ENCODE assay signal across 7 mouse cellular contexts in the genomic region with DNA sequence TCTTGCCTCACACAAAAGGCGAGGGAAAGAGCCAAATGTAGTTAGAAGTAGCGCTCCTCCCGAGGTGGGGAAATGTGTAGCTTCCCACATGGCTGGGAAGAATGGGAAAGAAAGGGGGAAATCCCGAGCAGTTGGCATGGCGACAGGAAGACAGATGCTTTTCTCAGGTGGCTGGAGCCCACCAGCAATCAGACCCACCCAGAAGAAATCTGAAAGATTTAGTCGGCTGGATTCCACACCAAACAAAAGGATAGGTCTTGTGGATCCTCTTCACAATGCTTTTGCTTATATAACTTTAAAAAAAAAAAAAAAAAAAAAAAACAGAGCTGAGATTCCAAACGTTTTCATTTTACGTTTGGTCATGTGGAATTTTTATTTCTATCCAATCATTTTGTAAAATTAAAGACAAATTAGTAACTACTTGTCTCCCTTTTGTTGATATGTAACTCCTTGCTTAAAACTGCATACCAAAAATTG. TPM values are rescaled to one million over a fixed set of nuclear protein-coding genes. Genes with fewer than 3 reads are reported as not detected.
DNase-seq lines count a peak whose midpoint lies in the region; ATAC-seq and TF ChIP-seq lines count a peak whose summit lies in the region.

No protein-coding gene starts in this region.

- H3K36me3 ChIP-seq in embryonic facial prominence, embryonic 13.5 days = no peaks in the 10 kb centered on the region
- no peaks in the 10 kb centered on the region for H3K36me3 ChIP-seq in hindbrain, embryonic 13.5 days
- no peaks in the 10 kb centered on the region for H3K36me3 ChIP-seq in midbrain, embryonic 16.5 days (ENCODE audit: control insufficient read depth, insufficient read depth, low read length)

- no peaks in the 10 kb centered on the region for H3K9me3 ChIP-seq in embryonic facial prominence, embryonic 13.5 days
- no peaks in the 10 kb centered on the region for H3K9me3 ChIP-seq in hindbrain, embryonic 13.5 days
- H3K9me3 ChIP-seq in midbrain, embryonic 16.5 days (replicated peaks; ENCODE audit: control insufficient read depth, low read length, poor library complexity, severe bottlenecking) = no peaks in the 10 kb centered on the region

- H3K4me2 ChIP-seq in embryonic facial prominence, embryonic 13.5 days = peak overlapping the region; percentile 57
- H3K4me2 ChIP-seq in hindbrain, embryonic 13.5 days = peak overlapping the region; percentile 55
- H3K4me2 ChIP-seq in midbrain, embryonic 16.5 days (ENCODE audit: low read length) = peak overlapping the region; percentile 55

- DNase-seq in layer of hippocampus, adult 2 months (ENCODE audit: low spot score in 2 of 2) = peak in 1 of 2 experiments; percentile 37
- DNase-seq in layer of hippocampus, adult 8-10 months (ENCODE audit: low spot score in 2 of 2) = no peak
- no peak for DNase-seq in lung, postnatal 36 days

- no peaks in the 10 kb centered on the region for H3K27me3 ChIP-seq in embryonic facial prominence, embryonic 13.5 days
- H3K27me3 ChIP-seq in hindbrain, embryonic 13.5 days = no peaks in the 10 kb centered on the region
- H3K27me3 ChIP-seq in midbrain, embryonic 16.5 days (ENCODE audit: control insufficient read depth, insufficient read depth, low read depth, low read length) = no peaks in the 10 kb centered on the region

- peak overlapping the region; percentile 54 for H3K4me3 ChIP-seq in layer of hippocampus, adult 2 months
- peak overlapping the region; percentile 32 for H3K4me3 ChIP-seq in embryonic facial prominence, embryonic 13.5 days
- H3K4me3 ChIP-seq in hindbrain, embryonic 13.5 days = peak overlapping the region; percentile 31
- peak overlapping the region; percentile 26 for H3K4me3 ChIP-seq in midbrain, embryonic 16.5 days (ENCODE audit: low read depth, low read length)

- peaks cover 43% of the 10 kb centered on the region for H3K4me1 ChIP-seq in embryonic facial prominence, embryonic 13.5 days
- peaks cover 48% of the 10 kb centered on the region for H3K4me1 ChIP-seq in hindbrain, embryonic 13.5 days (replicated peaks)
- peaks cover 35% of the 10 kb centered on the region for H3K4me1 ChIP-seq in midbrain, embryonic 16.5 days (ENCODE audit: control insufficient read depth, insufficient read depth, low read length)

- H3K27ac ChIP-seq in layer of hippocampus, adult 2 months = peak overlapping the region; percentile 91
- peak overlapping the region; percentile 93 for H3K27ac ChIP-seq in embryonic facial prominence, embryonic 13.5 days
- peak overlapping the region; percentile 100 for H3K27ac ChIP-seq in hindbrain, embryonic 13.5 days
- H3K27ac ChIP-seq in midbrain, embryonic 16.5 days (ENCODE audit: low read length) = peak overlapping the region; percentile 99

- H3K9ac ChIP-seq in embryonic facial prominence, embryonic 13.5 days = peak overlapping the region; percentile 65
- H3K9ac ChIP-seq in hindbrain, embryonic 13.5 days = peak overlapping the region; percentile 70
- peak overlapping the region; percentile 65; the same call in 1 of the 2 replicates for H3K9ac ChIP-seq in midbrain, embryonic 16.5 days (ENCODE audit: low read depth, low read length)

- ATAC-seq in embryonic facial prominence, embryonic 13.5 days (ENCODE audit: insufficient number of reproducible peaks, insufficient read depth, low FRiP score, low TSS enrichment, low read depth) = no peak
- ATAC-seq in hindbrain, embryonic 13.5 days (ENCODE audit: low FRiP score) = peak; percentile 76
- peak; percentile 79 for ATAC-seq in midbrain, embryonic 16.5 days
- ATAC-seq in cerebellum, adult (ENCODE audit: insufficient number of reproducible peaks, low FRiP score, low TSS enrichment) = no peak

- 5% methylated on average over 8 of the region's 8 CpGs for WGBS in embryonic facial prominence, embryonic 13.5 days
- WGBS in hindbrain, embryonic 13.5 days = 2% methylated on average over 8 of the region's 8 CpGs
- WGBS in midbrain, embryonic 16.5 days = under 1% methylated on average over 8 of the region's 8 CpGs

- TF ChIP-seq CTCF in layer of hippocampus, adult 2 months (conservative IDR thresholded peaks at IDR 0.05) = no peak

RNA-seq across cellular contexts. Expression of gene Gng2, which starts 10.0 kb away (rescaled TPM):
- total RNA-seq in layer of hippocampus, adult 2 months (2021) = 100 to 1,000 TPM; 285 to 305 TPM
- 100 to 1,000 TPM; 262 to 293 (median 273) TPM for total RNA-seq in layer of hippocampus, adult 8-10 months (2022)
- polyA plus RNA-seq in embryonic facial prominence, embryonic 13.5 days (2015; fragmentation: Nextera tagmentation; extraction: Ambion mirVana) = 63.0 and 71.4 TPM in 2 replicates
- 374 and 390 TPM in 2 replicates for polyA plus RNA-seq in hindbrain, embryonic 13.5 days (2015; fragmentation: Nextera tagmentation; extraction: Ambion mirVana)
- polyA plus RNA-seq in midbrain, embryonic 16.5 days (2015; fragmentation: Nextera tagmentation; extraction: Ambion mirVana) = 479 and 480 TPM in 2 replicates

Comparison
In these comparisons a context has a peak if more than half of its experiments do, and no peak if none do; other contexts are left out.
1. ATAC-seq: peak in hindbrain, embryonic 13.5 days (single experiment) and midbrain, embryonic 16.5 days (single experiment); none in embryonic facial prominence, embryonic 13.5 days (single experiment) and cerebellum, adult (single experiment).
2. Peak in every context shown above with its lines, with median percentiles within 50 percentile points of each other: H3K27ac ChIP-seq, H3K4me3 ChIP-seq, H3K4me2 ChIP-seq and H3K9ac ChIP-seq.